Mouse (Mus musculus): Measurements from ENCODE around the gene Pym1.

GRCm38 (mm10) chr10:128743791-128744191, 3.9 kb upstream of the Pym1 start:
- no peak for TF ChIP-seq GATA1 (IDR thresholded peaks at IDR 0.05; ENCODE audit: low read length)
- TF ChIP-seq TAL1 (IDR thresholded peaks at IDR 0.05; ENCODE audit: low read length): no peak
